Mouse (Mus musculus) stomach, embryonic 15.5 days (tissue): ENCODE data around the gene 1700015G11Rik. TPM values are rescaled to one million over a fixed set of nuclear protein-coding genes. Genes with fewer than 3 reads are reported as not detected.

Source experiments
- ATAC-seq: fragments of 200-750 bp; cut with Nextera tagmentation; 2 replicates; pipeline ENCODE4 v1.8.0; 2017; ENCODE audit warnings: low read depth, moderate number of reproducible peaks, moderate TSS enrichment; ENCODE audit not compliant: insufficient read depth, low FRiP score
- H3K27ac ChIP-seq: fragments of 300-500 bp; sonication (generic); 2 replicates; pipeline ENCODE4 v1.5.1; 2015; ENCODE audit warnings: mild to moderate bottlenecking, inconsistent platforms
- H3K27me3 ChIP-seq: fragments of 300-500 bp; sonication (generic); replicated peaks from 2 replicates; pipeline ENCODE4 v1.6.1; 2015; ENCODE audit warnings: inconsistent platforms
- H3K36me3 ChIP-seq: fragments of 300-500 bp; sonication (generic); 2 replicates; pipeline ENCODE4 v1.6.1; 2015; ENCODE audit warnings: inconsistent platforms
- H3K4me1 ChIP-seq: fragments of 300-500 bp; sonication (generic); 2 replicates; pipeline ENCODE4 v1.6.1; 2015; ENCODE audit warnings: inconsistent platforms
- H3K4me2 ChIP-seq: fragments of 300-500 bp; sonication (generic); 2 replicates; pipeline ENCODE4 v1.6.1; 2015; ENCODE audit warnings: mild to moderate bottlenecking, inconsistent platforms
- H3K4me3 ChIP-seq: fragments of 300-500 bp; sonication (generic); replicated peaks from 2 replicates; pipeline ENCODE4 v1.5.1; 2015; ENCODE audit warnings: inconsistent platforms
- H3K9ac ChIP-seq: fragments of 300-500 bp; sonication (generic); 2 replicates; pipeline ENCODE4 v1.6.1; 2015; ENCODE audit warnings: inconsistent platforms
- H3K9me3 ChIP-seq: fragments of 300-500 bp; sonication (generic); 2 replicates; pipeline ENCODE4 v1.6.1; 2016; ENCODE audit warnings: inconsistent platforms
- WGBS: fragments of 180-500 bp; shearing (Covaris S2); methylation state at CpG from one replicate; pipeline ENCODE4 v1.1.7; 2015; 5-methylcytosine and 5-hydroxymethylcytosine counted together
- polyA plus RNA-seq: library from polyadenylated mRNA; unstranded; fragments of >200 nt; fragmentation: Nextera tagmentation; extraction: Ambion mirVana; gene quantifications from 2 replicates; pipeline ENCODE4 v1.2.1, GENCODE M21; 2015

The 1700015G11Rik gene
- polyA plus RNA-seq, 1 experiment from 2014 or later, result not detected

DNA sequence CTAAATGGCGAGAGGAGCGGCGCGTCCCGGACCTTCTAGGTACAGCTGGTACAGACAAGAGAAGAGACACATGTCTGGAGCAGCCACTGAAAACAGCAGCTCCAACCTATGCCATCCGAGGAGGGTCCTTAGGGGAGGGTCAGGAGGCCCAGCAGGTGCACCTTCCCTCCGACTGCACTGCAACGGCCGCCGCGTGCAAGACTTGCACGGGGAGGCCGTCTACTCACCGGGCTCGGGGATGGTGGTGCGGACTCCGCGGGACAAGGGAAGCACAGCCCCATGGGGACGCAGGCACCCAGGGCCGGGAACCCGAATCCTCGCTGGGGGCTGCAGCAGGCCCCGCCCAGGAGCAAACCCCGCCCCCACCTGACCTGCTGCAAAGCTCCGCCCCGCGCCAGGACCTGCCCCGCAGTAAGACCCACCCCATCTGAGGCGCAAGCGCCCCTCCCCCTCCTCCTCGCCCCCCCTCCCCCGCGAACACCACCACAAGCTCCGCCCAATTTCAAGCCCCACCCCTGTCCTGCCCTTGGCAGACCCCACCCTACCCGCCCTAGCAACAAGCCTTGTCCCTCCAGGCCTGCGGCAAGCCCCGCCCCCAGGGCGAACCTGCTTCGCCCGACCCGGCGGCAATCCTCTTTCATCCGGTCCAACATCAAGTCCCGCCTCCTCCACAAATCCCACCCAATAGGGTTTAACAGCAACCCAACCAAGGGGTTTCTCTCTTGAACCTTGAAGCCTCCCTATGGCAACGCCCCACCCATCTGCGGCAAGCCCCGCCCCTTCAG is 9.8 kb downstream of the 1700015G11Rik start, which contains the start of gene Svip:
Gene Svip, minus strand, starts transcription at position 508 of the 785 bp plus-strand sequence.
- WGBS, result 0% methylated on average over 38 of the region's 47 CpGs
- Histone ChIP-seq H3K9ac (peak within 1 kb of the TSS; percentile 20; the same call in 1 of the 2 replicates), H3K36me3 (no peaks in the 10 kb centered on the region), H3K9me3 (no peaks in the 10 kb centered on the region), H3K27ac (peak within 1 kb of the TSS; percentile 77), H3K4me1 (no peaks in the 10 kb centered on the region), H3K4me2 (peak within 1 kb of the TSS; percentile 73), H3K4me3 (peak within 1 kb of the TSS; percentile 57), H3K27me3 (no peaks in the 10 kb centered on the region)
- peak; percentile 96 for ATAC-seq

DNA sequence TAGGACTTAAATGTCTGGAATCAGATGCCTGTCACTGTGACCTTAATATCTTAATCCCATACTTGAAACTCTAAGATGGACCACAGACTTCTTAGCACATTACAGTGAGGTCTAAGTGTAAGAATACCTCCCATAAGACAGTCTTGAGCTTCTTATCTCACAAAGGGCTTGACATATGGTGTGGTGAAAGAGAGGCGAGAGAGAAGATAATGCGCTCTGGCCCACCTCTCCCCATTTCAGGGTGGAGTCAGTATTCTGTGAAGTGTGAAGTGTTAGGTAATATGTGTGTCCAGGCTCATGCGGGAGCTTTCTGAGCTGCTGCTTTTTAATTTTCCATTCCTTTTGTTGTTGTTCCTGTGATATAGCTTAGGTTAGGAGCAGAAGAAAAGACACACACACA is 24.5 kb downstream of the 1700015G11Rik start:
- ATAC-seq, result peak; percentile 89
- Histone ChIP-seq H3K4me1 (no peaks in the 10 kb centered on the region), H3K27me3 (no peaks in the 10 kb centered on the region), H3K27ac (no peak overlapping the region), H3K9ac (no peak overlapping the region), H3K36me3 (no peaks in the 10 kb centered on the region), H3K9me3 (no peaks in the 10 kb centered on the region), H3K4me2 (no peak overlapping the region), H3K4me3 (no peak overlapping the region)
- 70% methylated on average over 3 of the region's 3 CpGs for WGBS

DNA sequence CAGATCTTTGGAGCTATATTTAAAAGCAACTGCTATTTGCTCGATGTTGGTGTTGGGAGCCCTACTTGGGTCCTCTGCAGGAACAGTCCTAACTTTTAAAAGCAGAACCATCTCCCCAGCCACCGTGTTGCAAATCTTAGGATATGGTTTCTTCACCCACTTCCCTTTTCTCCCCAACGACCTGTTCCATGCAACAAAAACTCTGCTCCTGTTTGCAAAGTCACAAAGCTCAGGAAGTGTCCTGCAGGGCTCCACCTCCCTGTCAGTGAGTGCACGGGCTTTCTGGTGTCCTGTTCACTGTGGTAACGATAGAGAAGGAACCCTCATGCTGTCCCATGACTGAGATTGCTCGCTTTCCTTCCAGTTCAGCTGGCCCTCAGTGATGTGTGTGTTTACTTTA is 28.6 kb downstream of the 1700015G11Rik start:
- H3K9ac ChIP-seq, result no peak overlapping the region
- H3K36me3 ChIP-seq, result no peaks in the 10 kb centered on the region
- no peak overlapping the region for H3K27ac ChIP-seq
- WGBS, result 52% methylated on average over 6 of the region's 6 CpGs
- H3K4me3 ChIP-seq, result no peak overlapping the region
- no peaks in the 10 kb centered on the region for H3K4me1 ChIP-seq
- no peak overlapping the region for H3K4me2 ChIP-seq
- no peaks in the 10 kb centered on the region for H3K9me3 ChIP-seq
- H3K27me3 ChIP-seq, result no peaks in the 10 kb centered on the region
- no peak for ATAC-seq

DNA sequence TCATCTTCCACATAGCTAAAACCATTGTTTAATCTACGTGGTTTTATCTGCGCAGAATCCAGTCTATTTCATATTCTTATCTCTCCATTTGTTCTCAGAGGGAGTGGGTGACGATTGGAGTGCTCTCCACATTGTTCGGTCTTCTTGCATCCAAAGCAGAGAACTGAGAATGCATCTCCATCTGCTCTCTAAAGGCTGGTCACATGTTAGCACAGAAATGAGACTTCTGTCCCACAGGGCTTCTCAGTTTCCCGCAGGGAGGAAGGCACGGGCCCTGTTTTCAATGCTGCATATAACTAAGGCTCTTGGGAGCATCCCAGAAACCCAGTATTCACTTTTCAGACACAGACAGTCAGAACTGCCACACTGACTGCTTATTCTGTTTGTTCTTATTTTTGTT is 29.8 kb downstream of the 1700015G11Rik start:
- Histone ChIP-seq H3K4me3 (no peak overlapping the region), H3K9ac (no peak overlapping the region), H3K27ac (no peak overlapping the region), H3K9me3 (no peaks in the 10 kb centered on the region), H3K4me1 (no peaks in the 10 kb centered on the region), H3K27me3 (no peaks in the 10 kb centered on the region), H3K4me2 (no peak overlapping the region), H3K36me3 (no peaks in the 10 kb centered on the region)
- ATAC-seq, result no peak
- WGBS, result 73% methylated on average over 6 of the region's 6 CpGs

DNA sequence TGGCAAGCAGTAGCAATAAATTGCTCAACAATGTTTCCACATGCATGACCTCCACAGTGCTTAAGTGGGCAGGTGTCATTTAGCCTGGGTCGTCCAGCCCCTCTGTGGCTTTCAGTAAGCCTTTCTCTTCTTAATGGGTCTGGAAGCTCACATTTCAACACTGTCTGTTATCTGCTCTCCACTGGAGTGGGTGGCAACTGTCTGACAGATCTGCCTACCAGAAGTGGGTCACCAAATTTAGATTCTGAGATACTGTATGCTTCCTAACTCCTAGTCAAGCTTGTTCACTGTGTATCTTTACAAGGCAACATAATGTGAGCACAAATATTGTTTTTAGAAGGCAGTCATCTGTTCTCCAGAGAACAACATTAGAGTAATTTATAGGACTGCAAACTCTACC is 33.2 kb downstream of the 1700015G11Rik start:
- H3K27me3 ChIP-seq, result no peaks in the 10 kb centered on the region
- no peak overlapping the region for H3K9ac ChIP-seq
- ATAC-seq, result peak; percentile 58; the same call in 1 of the 2 replicates
- WGBS, result 26% methylated on average over 1 of the region's 1 CpGs
- no peaks in the 10 kb centered on the region for H3K36me3 ChIP-seq
- H3K4me2 ChIP-seq, result no peak overlapping the region
- H3K4me1 ChIP-seq, result no peaks in the 10 kb centered on the region
- no peak overlapping the region for H3K4me3 ChIP-seq
- no peak overlapping the region for H3K27ac ChIP-seq
- no peaks in the 10 kb centered on the region for H3K9me3 ChIP-seq

DNA sequence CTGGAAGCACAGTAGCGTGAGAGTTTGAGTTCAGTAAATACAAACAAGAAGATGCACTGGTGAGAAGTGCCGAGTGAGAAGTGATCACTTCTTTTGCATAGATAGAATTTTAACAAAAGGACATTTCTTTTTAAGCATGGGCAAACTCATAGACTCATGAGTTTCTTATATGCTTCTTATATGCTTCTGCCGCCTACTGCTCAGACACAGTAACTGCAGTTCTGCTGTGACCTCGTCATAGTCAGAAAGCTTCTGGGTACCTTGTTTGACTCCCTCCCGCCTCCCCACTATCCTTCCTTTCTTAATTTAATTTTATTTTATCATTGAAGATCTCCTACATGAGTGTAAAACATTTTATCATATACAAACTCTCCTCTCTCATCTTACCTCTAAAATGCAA is 36.3 kb downstream of the 1700015G11Rik start:
- no peaks in the 10 kb centered on the region for H3K36me3 ChIP-seq
- no peaks in the 10 kb centered on the region for H3K4me1 ChIP-seq
- WGBS, result 44% methylated on average over 5 of the region's 5 CpGs
- no peak overlapping the region for H3K4me2 ChIP-seq
- no peak overlapping the region for H3K4me3 ChIP-seq
- no peaks in the 10 kb centered on the region for H3K27me3 ChIP-seq
- H3K9me3 ChIP-seq, result no peaks in the 10 kb centered on the region
- H3K27ac ChIP-seq, result no peak overlapping the region
- H3K9ac ChIP-seq, result no peak overlapping the region
- no peak for ATAC-seq

DNA sequence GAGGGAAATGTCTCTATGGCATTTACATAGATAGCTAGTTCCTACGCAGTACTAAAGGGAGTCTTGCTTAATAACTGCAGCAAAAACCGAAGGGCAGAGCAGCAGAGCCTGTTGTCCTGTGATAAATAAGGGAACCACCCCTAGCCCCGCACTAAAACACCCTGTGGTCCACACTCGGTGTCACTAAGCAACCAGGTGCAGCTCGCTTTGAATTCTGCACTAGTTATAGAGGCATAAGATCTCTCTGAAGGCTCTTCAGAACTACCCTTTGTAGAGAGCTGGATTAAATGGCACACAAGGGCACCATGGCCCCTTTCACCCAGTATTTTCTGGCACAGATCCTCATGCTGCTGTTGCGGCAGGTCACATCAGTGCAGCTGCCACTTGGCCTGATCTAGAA is 40.3 kb downstream of the 1700015G11Rik start:
- H3K4me1 ChIP-seq, result no peaks in the 10 kb centered on the region
- H3K4me2 ChIP-seq, result no peak overlapping the region
- no peaks in the 10 kb centered on the region for H3K9me3 ChIP-seq
- H3K27me3 ChIP-seq, result no peaks in the 10 kb centered on the region
- H3K36me3 ChIP-seq, result no peaks in the 10 kb centered on the region
- no peak overlapping the region for H3K27ac ChIP-seq
- no peak overlapping the region for H3K9ac ChIP-seq
- 68% methylated on average over 6 of the region's 6 CpGs for WGBS
- H3K4me3 ChIP-seq, result no peak overlapping the region
- no peak for ATAC-seq

DNA sequence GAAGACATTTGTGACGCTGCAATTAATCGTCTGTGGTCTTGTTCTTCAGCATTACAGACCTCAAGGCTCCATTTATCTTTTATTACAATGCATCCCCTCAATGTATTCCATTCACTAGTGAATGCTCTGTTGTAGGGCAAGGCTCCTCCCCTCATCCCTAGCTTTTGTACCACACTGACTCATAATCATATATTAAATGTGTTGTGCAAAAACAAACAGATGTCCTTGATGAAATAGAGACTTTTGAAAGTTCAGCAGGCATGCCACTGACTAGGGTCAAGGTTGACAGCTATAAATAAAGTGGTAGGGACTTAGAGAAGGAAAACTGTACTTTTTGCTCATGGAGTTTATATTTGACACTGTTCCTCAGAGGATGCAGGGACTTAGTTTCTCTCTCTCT is 42.0 kb downstream of the 1700015G11Rik start:
- WGBS, result 80% methylated on average over 2 of the region's 2 CpGs
- no peak overlapping the region for H3K4me3 ChIP-seq
- no peak for ATAC-seq
- H3K4me2 ChIP-seq, result no peak overlapping the region
- no peaks in the 10 kb centered on the region for H3K4me1 ChIP-seq
- H3K9me3 ChIP-seq, result no peaks in the 10 kb centered on the region
- no peaks in the 10 kb centered on the region for H3K36me3 ChIP-seq
- H3K27me3 ChIP-seq, result no peaks in the 10 kb centered on the region
- no peak overlapping the region for H3K9ac ChIP-seq
- no peak overlapping the region for H3K27ac ChIP-seq

DNA sequence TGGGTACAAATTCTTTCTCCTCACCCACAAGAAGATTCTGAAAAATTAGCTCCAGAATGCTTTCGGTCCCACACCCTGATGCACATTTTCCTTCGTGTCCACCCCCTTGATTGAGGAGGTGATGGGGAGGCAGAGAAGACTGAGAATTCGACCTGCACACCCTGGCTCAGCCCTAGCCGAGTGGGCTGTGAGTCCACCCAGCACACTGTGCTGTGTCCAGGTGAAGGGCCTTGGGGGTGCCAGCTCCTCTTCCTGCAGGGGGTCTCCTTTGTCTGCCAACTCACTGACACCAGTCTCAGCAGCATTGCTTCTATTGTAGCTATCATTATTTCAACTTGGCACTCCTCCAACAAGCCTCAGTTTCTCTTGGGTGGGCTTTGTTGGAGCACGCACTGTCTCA is 42.4 kb downstream of the 1700015G11Rik start:
- Histone ChIP-seq H3K4me1 (no peaks in the 10 kb centered on the region), H3K9ac (no peak overlapping the region), H3K4me2 (no peak overlapping the region), H3K27ac (no peak overlapping the region), H3K4me3 (no peak overlapping the region), H3K27me3 (no peaks in the 10 kb centered on the region), H3K36me3 (no peaks in the 10 kb centered on the region), H3K9me3 (no peaks in the 10 kb centered on the region)
- ATAC-seq, result no peak
- 76% methylated on average over 5 of the region's 5 CpGs for WGBS

DNA sequence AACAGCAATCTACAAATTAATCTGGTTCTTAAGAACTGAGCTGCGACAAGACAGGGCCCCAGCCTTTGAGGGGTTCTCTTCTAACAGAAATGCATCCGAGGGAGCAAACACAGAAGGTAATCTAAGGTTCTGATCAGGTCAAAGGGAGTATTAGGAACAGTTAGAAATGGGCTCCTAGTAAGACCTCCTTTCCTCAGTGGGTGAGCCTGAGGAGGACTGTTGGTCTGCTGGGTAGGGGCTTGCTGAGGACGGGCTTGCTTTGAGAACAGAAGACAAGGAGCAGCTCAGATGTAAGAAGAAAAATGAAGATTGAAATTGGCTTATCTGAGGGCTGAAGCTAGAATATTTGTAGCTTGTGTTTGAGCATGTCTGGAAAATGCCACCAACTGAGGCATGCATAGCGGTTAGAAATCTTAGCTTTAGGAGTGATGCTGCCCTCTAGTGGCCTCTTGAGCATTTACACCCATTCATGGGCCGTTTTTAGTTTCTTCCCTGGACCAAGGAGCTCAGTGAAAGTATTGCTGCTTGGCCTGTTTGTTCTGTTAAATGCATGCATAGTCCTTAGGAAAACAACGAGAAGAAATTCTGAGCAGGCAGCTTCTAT is 43.2 kb downstream of the 1700015G11Rik start:
- no peaks in the 10 kb centered on the region for H3K36me3 ChIP-seq
- H3K4me1 ChIP-seq, result no peaks in the 10 kb centered on the region
- H3K27me3 ChIP-seq, result no peaks in the 10 kb centered on the region
- ATAC-seq, result no peak
- H3K9me3 ChIP-seq, result no peaks in the 10 kb centered on the region
- WGBS, result 34% methylated on average over 6 of the region's 6 CpGs
- no peak overlapping the region for H3K4me3 ChIP-seq
- H3K4me2 ChIP-seq, result no peak overlapping the region
- no peak overlapping the region for H3K9ac ChIP-seq
- no peak overlapping the region for H3K27ac ChIP-seq

DNA sequence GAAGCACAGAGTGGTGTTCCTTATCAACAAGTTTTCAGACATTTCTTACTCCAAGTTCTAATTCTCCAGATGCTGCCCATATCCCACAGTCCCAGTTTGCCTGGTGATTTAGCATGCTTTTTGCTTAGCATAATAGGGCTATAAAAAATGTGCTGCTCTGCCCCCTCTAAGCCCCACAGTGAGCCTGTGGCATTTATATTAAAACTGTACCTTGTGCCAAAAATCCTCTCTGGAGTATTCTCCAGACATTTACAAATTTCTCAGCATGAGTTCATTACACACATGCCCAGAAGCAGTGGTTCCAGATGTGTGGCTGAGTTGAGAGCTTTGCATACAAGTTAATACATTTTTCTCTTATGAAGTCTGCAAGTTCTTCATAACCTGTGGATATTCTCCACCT is 46.1 kb downstream of the 1700015G11Rik start:
- no peak overlapping the region for H3K4me3 ChIP-seq
- no peaks in the 10 kb centered on the region for H3K9me3 ChIP-seq
- H3K9ac ChIP-seq, result no peak overlapping the region
- no peak overlapping the region for H3K4me2 ChIP-seq
- no peaks in the 10 kb centered on the region for H3K36me3 ChIP-seq
- no peak overlapping the region for H3K27ac ChIP-seq
- no peaks in the 10 kb centered on the region for H3K27me3 ChIP-seq
- ATAC-seq, result no peak
- no peaks in the 10 kb centered on the region for H3K4me1 ChIP-seq

DNA sequence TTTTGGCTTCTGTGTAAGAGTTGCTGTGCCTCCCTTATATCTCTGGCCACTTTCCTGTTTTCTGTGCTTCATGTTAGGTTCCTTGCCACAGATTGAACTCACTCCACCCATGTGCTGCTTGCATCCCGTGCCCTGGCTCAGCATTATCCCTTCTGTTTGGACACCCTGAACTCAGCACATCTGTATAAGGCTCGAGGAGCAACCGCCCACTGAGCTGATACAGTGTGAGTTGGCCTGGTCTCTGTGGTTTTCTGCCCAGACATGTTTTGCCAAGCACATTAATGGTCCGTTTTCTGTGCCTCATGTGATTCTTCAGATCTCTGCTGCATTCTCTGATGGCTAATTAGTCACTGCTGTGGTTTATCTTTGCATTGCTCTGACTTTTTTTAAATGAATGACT is 47.9 kb downstream of the 1700015G11Rik start:
- H3K4me3 ChIP-seq, result no peak overlapping the region
- H3K27me3 ChIP-seq, result no peaks in the 10 kb centered on the region
- H3K4me1 ChIP-seq, result no peaks in the 10 kb centered on the region
- no peaks in the 10 kb centered on the region for H3K9me3 ChIP-seq
- 73% methylated on average over 4 of the region's 4 CpGs for WGBS
- H3K9ac ChIP-seq, result no peak overlapping the region
- H3K36me3 ChIP-seq, result no peaks in the 10 kb centered on the region
- no peak overlapping the region for H3K27ac ChIP-seq
- H3K4me2 ChIP-seq, result no peak overlapping the region
- no peak for ATAC-seq
